ENCODE assay signal across 22 mouse cellular contexts in genomic region chr7:125893621-125894020, GRCm38 (mm10).
"Had no signal": no experiment of that assay in that cellular context is flagged by ENCODE, and none has a peak within 500 bp of the region (broad histone marks: within the 10 kb centered on the region; RNA-seq: fewer than 3 reads in every experiment).

No protein-coding gene starts in this region.

- H3K4me3 ChIP-seq: heart, embryonic 10.5 days; heart, embryonic 12.5 days; hindbrain, embryonic 10.5 days; hindbrain, embryonic 12.5 days; intestine, embryonic 15.5 days; limb, embryonic 13.5 days; limb, embryonic 15.5 days; liver, embryonic 12.5 days had no signal

- H3K27ac ChIP-seq: heart, embryonic 10.5 days; hindbrain, embryonic 10.5 days; hindbrain, embryonic 12.5 days; hindbrain, embryonic 14.5 days; intestine, embryonic 15.5 days; limb, embryonic 13.5 days; limb, embryonic 15.5 days; liver, embryonic 12.5 days; liver, embryonic 14.5 days had no signal

- DNase-seq: gastrocnemius, postnatal 10 days; gastrocnemius, postnatal 25 days; heart, adult 18-20 months; heart, postnatal 10 days; heart, postnatal 4 days; kidney, adult 18-20 months; kidney, adult 8-10 months; kidney, postnatal 10 days; kidney, postnatal 4 days; layer of hippocampus, adult 9-11 months; layer of hippocampus, postnatal 36 days; left cerebral cortex, postnatal 4 days had no signal
